Mouse (Mus musculus) ZHBTc4 (cell line): Measurements from ENCODE around the gene Vgll4.
A peak's percentile ranks its signal among the peaks of the same experiment; 100 is the strongest.
"Not testable (repeated sequence)": the region's sequence is repeated elsewhere in the genome, so short reads cannot be mapped to it uniquely, and the experiment has no call there.

Experiments used
- DNase-seq: peaks from one replicate; pipeline ENCODE4 v3.0.0-alpha.2; 2011; ENCODE audit warnings: low read depth, low spot score

Vgll4 gene

GRCm38 (mm10) chr6:114894548-114895106, 75.2 kb downstream of the Vgll4 start:
- no peak for DNase-seq

GRCm38 (mm10) chr6:114893427-114894209, 76.2 kb downstream of the Vgll4 start:
- DNase-seq: no peak

GRCm38 (mm10) chr6:114892363-114892762, 77.4 kb downstream of the Vgll4 start:
- DNase-seq: no peak

- DNase-seq: no peak
Measured at GRCm38 (mm10) chr6:114891771-114892170, 78.0 kb downstream of the Vgll4 start.

- DNase-seq: no peak
Measured at GRCm38 (mm10) chr6:114891272-114891671, 78.5 kb downstream of the Vgll4 start.

GRCm38 (mm10) chr6:114890411-114891115, 79.2 kb downstream of the Vgll4 start:
- DNase-seq: no peak

- DNase-seq: not testable (repeated sequence)
Measured at GRCm38 (mm10) chr6:114889971-114890370, 79.8 kb downstream of the Vgll4 start.

GRCm38 (mm10) chr6:114888922-114889321, 80.9 kb downstream of the Vgll4 start:
- peak; percentile 97 for DNase-seq

- no peak for DNase-seq
Measured at GRCm38 (mm10) chr6:114886504-114887361, 83.1 kb downstream of the Vgll4 start.

GRCm38 (mm10) chr6:114886012-114886411, 83.8 kb downstream of the Vgll4 start:
- DNase-seq: no peak

GRCm38 (mm10) chr6:114885129-114885528, 84.7 kb downstream of the Vgll4 start:
- DNase-seq: no peak

- peak; percentile 71 for DNase-seq
Measured at GRCm38 (mm10) chr6:114883261-114883740, 86.5 kb downstream of the Vgll4 start.

- DNase-seq: no peak
Measured at GRCm38 (mm10) chr6:114882675-114883074, 87.1 kb downstream of the Vgll4 start.

- no peak for DNase-seq
Measured at GRCm38 (mm10) chr6:114882212-114882611, 87.6 kb downstream of the Vgll4 start.

- DNase-seq: no peak
Measured at GRCm38 (mm10) chr6:114880798-114881197, 89.0 kb downstream of the Vgll4 start.

GRCm38 (mm10) chr6:114878841-114879520, 90.8 kb downstream of the Vgll4 start:
- DNase-seq: no peak

GRCm38 (mm10) chr6:114876546-114876945, 93.2 kb downstream of the Vgll4 start:
- DNase-seq: no peak

GRCm38 (mm10) chr6:114876033-114876432, 93.8 kb downstream of the Vgll4 start:
- DNase-seq: no peak

GRCm38 (mm10) chr6:114875018-114875558, 94.7 kb downstream of the Vgll4 start:
- DNase-seq: peak; percentile 87

- DNase-seq: peak; percentile 36
Measured at GRCm38 (mm10) chr6:114874138-114874928, 95.5 kb downstream of the Vgll4 start.
